Mouse (Mus musculus): ENCODE results near the gene Lfng. TPM values are rescaled to one million over a fixed set of nuclear protein-coding genes. Genes with fewer than 3 reads are reported as not detected.

Lfng gene
- polyA plus RNA-seq, 1 experiment: 48.7 TPM

DNA sequence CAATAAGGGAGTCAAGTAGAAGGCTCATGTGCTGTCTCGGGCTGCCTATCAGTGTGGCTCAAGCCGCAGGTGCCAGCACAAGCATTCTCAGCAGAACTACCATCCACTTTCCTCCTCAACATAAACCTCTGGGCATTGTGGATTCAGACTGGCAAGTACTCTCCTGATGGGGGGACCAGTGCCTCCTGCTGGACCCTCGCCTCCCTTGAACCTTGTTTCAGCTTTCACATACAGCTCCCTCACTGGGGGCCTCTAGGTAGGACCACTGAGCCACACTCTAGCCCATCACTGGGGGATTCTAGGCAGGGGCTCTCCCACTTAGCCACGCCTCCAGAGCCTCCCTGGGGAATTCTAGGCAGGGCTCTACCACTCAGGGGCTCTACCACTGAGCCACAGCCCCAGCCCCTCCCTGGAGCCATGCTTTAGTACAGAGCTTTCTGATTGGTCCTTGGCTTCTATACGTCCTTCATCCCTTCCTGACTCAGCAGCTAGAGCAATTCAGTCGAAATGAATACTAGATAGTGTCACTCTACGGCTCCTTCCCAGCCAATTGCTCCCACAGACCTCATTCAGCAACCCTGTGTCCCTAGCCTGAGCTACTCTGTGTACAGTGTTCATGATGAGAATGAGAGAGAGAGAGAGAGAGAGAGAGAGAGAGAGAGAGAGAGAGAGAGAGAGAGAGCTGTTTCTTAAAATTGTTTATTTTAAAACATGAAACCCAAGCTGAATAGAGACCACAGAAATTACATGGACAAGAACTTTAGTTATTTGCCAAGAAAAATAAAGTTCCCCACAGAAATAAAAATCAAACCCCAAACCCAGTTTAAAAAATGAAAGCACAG lies 13.0 kb downstream of the Lfng start:
- Histone ChIP-seq H3K4me1 (ENCODE audit: control insufficient read depth, insufficient read depth, low read length) (no peaks in the 10 kb centered on the region), H3K4me3 (replicated peaks; ENCODE audit: insufficient read depth, low read depth, low read length) (no peak overlapping the region), H3K27me3 (ENCODE audit: control insufficient read depth, insufficient read depth, low read length) (no peaks in the 10 kb centered on the region), H3K27ac (ENCODE audit: insufficient read depth, low read length) (no peak overlapping the region)
- 50% methylated on average over 7 of the region's 7 CpGs for WGBS
- DNase-seq: no peak
- no peak for TF ChIP-seq POLR2A (IDR thresholded peaks at IDR 0.05; ENCODE audit: borderline replicate concordance, insufficient read depth, low read length)

DNA sequence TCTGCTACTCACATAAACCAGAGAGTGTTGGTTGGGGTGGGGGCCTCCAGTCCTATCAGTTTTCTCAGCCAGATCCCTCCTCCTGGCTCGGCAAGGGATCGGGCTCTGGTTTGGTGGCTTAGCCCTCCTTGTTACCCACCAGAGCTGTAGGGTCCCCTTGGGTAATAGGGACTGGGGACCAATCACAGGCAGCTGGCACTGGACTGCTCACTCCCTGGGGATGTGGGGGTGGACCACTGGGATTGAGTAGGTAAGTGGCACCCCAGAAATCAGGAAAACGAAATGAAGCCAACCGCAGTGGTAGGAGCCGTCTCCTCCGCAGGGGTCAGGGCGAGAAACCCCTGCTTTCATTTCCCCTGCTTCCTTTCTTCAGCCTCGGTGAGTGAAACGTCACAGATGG lies 14.0 kb downstream of the Lfng start:
- H3K4me1 ChIP-seq (ENCODE audit: control insufficient read depth, insufficient read depth, low read length): no peaks in the 10 kb centered on the region
- no peak for DNase-seq
- no peak overlapping the region for H3K27ac ChIP-seq (ENCODE audit: insufficient read depth, low read length)
- H3K27me3 ChIP-seq (ENCODE audit: control insufficient read depth, insufficient read depth, low read length): no peaks in the 10 kb centered on the region
- H3K4me3 ChIP-seq (replicated peaks; ENCODE audit: insufficient read depth, low read depth, low read length): no peak overlapping the region
- WGBS: 65% methylated on average over 9 of the region's 9 CpGs
- TF ChIP-seq CTCF (IDR thresholded peaks at IDR 0.05; ENCODE audit: borderline replicate concordance, insufficient read depth, low read depth, low read length) (no peak), POLR2A (IDR thresholded peaks at IDR 0.05; ENCODE audit: borderline replicate concordance, insufficient read depth, low read length) (no peak)

GRCm38 (mm10) chr5:140621517-140621916 lies 14.4 kb downstream of the Lfng start:
- DNase-seq: no peak
- Histone ChIP-seq H3K27me3 (ENCODE audit: control insufficient read depth, insufficient read depth, low read length) (no peaks in the 10 kb centered on the region), H3K4me1 (ENCODE audit: control insufficient read depth, insufficient read depth, low read length) (no peaks in the 10 kb centered on the region), H3K27ac (ENCODE audit: insufficient read depth, low read length) (no peak overlapping the region), H3K4me3 (replicated peaks; ENCODE audit: insufficient read depth, low read depth, low read length) (no peak overlapping the region)
- 53% methylated on average over 10 of the region's 10 CpGs for WGBS
- TF ChIP-seq CTCF (IDR thresholded peaks at IDR 0.05; ENCODE audit: borderline replicate concordance, insufficient read depth, low read depth, low read length) (no peak), POLR2A (IDR thresholded peaks at IDR 0.05; ENCODE audit: borderline replicate concordance, insufficient read depth, low read length) (no peak)

DNA sequence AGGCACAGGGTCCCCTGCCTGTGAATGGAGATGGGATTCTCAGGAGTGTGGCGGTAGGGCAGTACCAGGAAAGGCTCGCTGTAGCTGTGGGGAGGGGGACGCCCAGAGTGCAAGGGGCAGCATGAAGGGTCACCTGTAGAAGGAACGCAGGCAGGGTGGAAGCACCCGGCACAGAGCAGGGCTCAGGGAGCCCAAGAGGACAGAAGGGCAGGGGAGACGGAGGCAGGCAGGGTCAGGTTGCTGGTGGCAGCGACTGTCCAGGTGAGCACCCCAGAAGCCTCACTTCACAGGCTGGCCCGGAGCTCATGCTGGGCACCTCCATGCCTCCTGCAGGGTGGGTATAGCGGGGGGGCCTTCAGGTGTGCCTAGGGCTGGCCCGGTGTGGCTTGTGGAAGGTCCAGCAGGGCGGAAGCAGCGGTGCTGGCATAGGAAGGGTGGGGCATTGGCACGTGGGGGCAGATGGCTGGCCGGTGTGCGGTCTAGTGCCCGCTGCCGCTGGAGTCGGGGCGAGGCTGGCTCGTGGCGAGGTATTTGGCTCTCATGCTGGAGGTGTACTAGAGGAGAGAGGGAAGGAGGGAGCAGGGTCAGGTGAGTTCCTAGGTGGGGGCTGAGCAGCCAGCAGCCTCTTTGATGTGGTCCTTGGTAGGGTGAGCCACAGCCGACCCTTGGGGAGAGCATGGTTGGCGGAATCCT lies 16.0 kb downstream of the Lfng start:
- no peak for TF ChIP-seq CTCF (IDR thresholded peaks at IDR 0.05; ENCODE audit: borderline replicate concordance, insufficient read depth, low read depth, low read length)
- no peak for TF ChIP-seq POLR2A (IDR thresholded peaks at IDR 0.05; ENCODE audit: borderline replicate concordance, insufficient read depth, low read length)
- DNase-seq: no peak
- WGBS: 76% methylated on average over 23 of the region's 23 CpGs

DNA sequence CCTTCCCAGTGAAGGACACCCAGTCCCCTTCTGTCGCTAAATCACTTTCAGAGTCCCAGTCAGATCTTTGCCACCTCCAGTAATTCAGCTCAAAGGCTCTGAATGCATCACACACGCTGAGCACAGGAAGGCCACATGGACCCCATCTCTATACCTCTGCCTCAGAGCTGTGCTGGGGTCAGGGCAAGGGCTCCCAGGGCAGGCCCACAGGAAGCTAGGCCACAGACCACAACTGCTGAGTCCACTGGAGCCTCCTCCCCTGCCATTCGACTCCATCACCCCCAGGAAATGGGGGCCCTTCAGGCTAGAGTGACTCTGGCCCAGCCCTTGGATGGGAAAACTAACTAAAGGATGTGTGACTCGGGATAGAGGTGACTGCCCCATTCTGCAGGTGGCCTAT lies 16.7 kb downstream of the Lfng start:
- no peak overlapping the region for H3K27ac ChIP-seq (ENCODE audit: insufficient read depth, low read length)
- WGBS: 73% methylated on average over 4 of the region's 4 CpGs
- TF ChIP-seq POLR2A (IDR thresholded peaks at IDR 0.05; ENCODE audit: borderline replicate concordance, insufficient read depth, low read length): no peak
- no peak for TF ChIP-seq CTCF (IDR thresholded peaks at IDR 0.05; ENCODE audit: borderline replicate concordance, insufficient read depth, low read depth, low read length)
- H3K27me3 ChIP-seq (ENCODE audit: control insufficient read depth, insufficient read depth, low read length): no peaks in the 10 kb centered on the region
- DNase-seq: no peak
- H3K4me1 ChIP-seq (ENCODE audit: control insufficient read depth, insufficient read depth, low read length): no peaks in the 10 kb centered on the region
- no peak overlapping the region for H3K4me3 ChIP-seq (replicated peaks; ENCODE audit: insufficient read depth, low read depth, low read length)

More for the DNA sequence above, 16.0 kb downstream of the Lfng start:
- Histone ChIP-seq H3K27me3 (ENCODE audit: control insufficient read depth, insufficient read depth, low read length) (no peaks in the 10 kb centered on the region), H3K4me1 (ENCODE audit: control insufficient read depth, insufficient read depth, low read length) (no peaks in the 10 kb centered on the region), H3K27ac (ENCODE audit: insufficient read depth, low read length) (no peak overlapping the region), H3K4me3 (replicated peaks; ENCODE audit: insufficient read depth, low read depth, low read length) (no peak overlapping the region)

GRCm38 (mm10) chr5:140624238-140624637 lies 17.1 kb downstream of the Lfng start:
- TF ChIP-seq POLR2A (IDR thresholded peaks at IDR 0.05; ENCODE audit: borderline replicate concordance, insufficient read depth, low read length) (no peak), CTCF (IDR thresholded peaks at IDR 0.05; ENCODE audit: borderline replicate concordance, insufficient read depth, low read depth, low read length) (no peak)
- 74% methylated on average over 5 of the region's 5 CpGs for WGBS
- H3K27me3 ChIP-seq (ENCODE audit: control insufficient read depth, insufficient read depth, low read length): no peaks in the 10 kb centered on the region
- DNase-seq: no peak
- H3K4me1 ChIP-seq (ENCODE audit: control insufficient read depth, insufficient read depth, low read length): no peaks in the 10 kb centered on the region
- no peak overlapping the region for H3K4me3 ChIP-seq (replicated peaks; ENCODE audit: insufficient read depth, low read depth, low read length)
- H3K27ac ChIP-seq (ENCODE audit: insufficient read depth, low read length): no peak overlapping the region

- 90% methylated on average over 13 of the region's 13 CpGs for WGBS
- Histone ChIP-seq H3K4me1 (ENCODE audit: control insufficient read depth, insufficient read depth, low read length) (no peaks in the 10 kb centered on the region), H3K4me3 (replicated peaks; ENCODE audit: insufficient read depth, low read depth, low read length) (no peak overlapping the region), H3K27me3 (ENCODE audit: control insufficient read depth, insufficient read depth, low read length) (no peaks in the 10 kb centered on the region), H3K27ac (ENCODE audit: insufficient read depth, low read length) (no peak overlapping the region)
- no peak for DNase-seq
- TF ChIP-seq CTCF (IDR thresholded peaks at IDR 0.05; ENCODE audit: borderline replicate concordance, insufficient read depth, low read depth, low read length) (no peak), POLR2A (IDR thresholded peaks at IDR 0.05; ENCODE audit: borderline replicate concordance, insufficient read depth, low read length) (no peak)
These were observed 17.8 kb downstream of the Lfng start for GRCm38 (mm10) chr5:140624961-140625360.

- H3K4me3 ChIP-seq (replicated peaks; ENCODE audit: insufficient read depth, low read depth, low read length): no peak overlapping the region
- DNase-seq: no peak
These were observed 20.5 kb downstream of the Lfng start for GRCm38 (mm10) chr5:140627580-140627979.

More at GRCm38 (mm10) chr5:140627580-140627979, 20.5 kb downstream of the Lfng start:
- Histone ChIP-seq H3K4me1 (ENCODE audit: control insufficient read depth, insufficient read depth, low read length) (no peaks in the 10 kb centered on the region), H3K27me3 (ENCODE audit: control insufficient read depth, insufficient read depth, low read length) (no peaks in the 10 kb centered on the region), H3K27ac (ENCODE audit: insufficient read depth, low read length) (no peak overlapping the region)
- WGBS: 90% methylated on average over 5 of the region's 5 CpGs
- TF ChIP-seq POLR2A (IDR thresholded peaks at IDR 0.05; ENCODE audit: borderline replicate concordance, insufficient read depth, low read length) (no peak), CTCF (IDR thresholded peaks at IDR 0.05; ENCODE audit: borderline replicate concordance, insufficient read depth, low read depth, low read length) (no peak; the same call in 1 of the 2 replicates)

All from cerebellum, adult 2 months (tissue).